ENCODE assay signal across 19 mouse cellular contexts in genomic region chr1:53844122-53844913, GRCm38 (mm10). TPM values are rescaled to one million over a fixed set of nuclear protein-coding genes. Genes with fewer than 3 reads are reported as not detected.
DNase-seq lines count a peak whose midpoint lies in the region; ATAC-seq and TF ChIP-seq lines count a peak whose summit lies in the region.
"Had no signal": no experiment of that assay in that cellular context is flagged by ENCODE, and none has a peak within 500 bp of the region (broad histone marks: within the 10 kb centered on the region; RNA-seq: fewer than 3 reads in every experiment).

No protein-coding gene starts in this region.

- peaks cover 7% of the 10 kb centered on the region; the same call in 1 of the 2 replicates for H3K4me1 ChIP-seq in kidney, embryonic 16.5 days (ENCODE audit: insufficient read depth, low read length)
- peaks cover 2% of the 10 kb centered on the region for H3K4me1 ChIP-seq in bone marrow, adult 2 months (ENCODE audit: control insufficient read depth, insufficient read depth, low read length)
- no peaks in the 10 kb centered on the region for H3K4me1 ChIP-seq in intestine, embryonic 15.5 days (replicated peaks)
- H3K4me1 ChIP-seq in small intestine, adult 2 months (ENCODE audit: control insufficient read depth, insufficient read depth, insufficient read length, low read length) = peaks cover 19% of the 10 kb centered on the region; the same call in 1 of the 2 replicates
- H3K4me1 ChIP-seq: heart, embryonic 13.5 days had no signal

- H3K36me3 ChIP-seq in kidney, embryonic 16.5 days (ENCODE audit: insufficient read depth, low read length) = no peaks in the 10 kb centered on the region
- no peaks in the 10 kb centered on the region for H3K36me3 ChIP-seq in intestine, embryonic 15.5 days
- no peaks in the 10 kb centered on the region for H3K36me3 ChIP-seq in small intestine, adult 2 months (ENCODE audit: control insufficient read depth, insufficient read depth, low read length)
- H3K36me3 ChIP-seq: midbrain, embryonic 10.5 days had no signal

- TF ChIP-seq POLR2A in bone marrow, adult 2 months (IDR thresholded peaks at IDR 0.05; ENCODE audit: borderline replicate concordance, control insufficient read depth, low read depth, low read length) = no peak
- no peak for TF ChIP-seq POLR2A in small intestine, adult 2 months (IDR thresholded peaks at IDR 0.05; ENCODE audit: low read depth, low read length)

- DNase-seq in kidney, adult 18-20 months = no peak
- DNase-seq in left cerebral cortex, adult 8-10 months (ENCODE audit: low spot score in 2 of 2) = no peak
- DNase-seq in heart, postnatal 4 days = no peak
- DNase-seq: cerebellum, adult 2 months; gastrocnemius, postnatal 10 days; heart, adult 11 months; lung, adult 18-20 months; right cerebral cortex, postnatal 25 days; thymus, postnatal 36 days had no signal

- TF ChIP-seq CTCF in bone marrow, adult 2 months (IDR thresholded peaks at IDR 0.05; ENCODE audit: control insufficient read depth, insufficient read depth, low read length) = no peak
- no peak for TF ChIP-seq CTCF in small intestine, adult 2 months (IDR thresholded peaks at IDR 0.05; ENCODE audit: extremely low read depth, insufficient read length, insufficient replicate concordance, low read depth, low read length)

- ATAC-seq in kidney, embryonic 16.5 days (ENCODE audit: low FRiP score, low TSS enrichment) = 0 out of 2 replicates have a peak, but pooled peaks have one; percentile 29
- peak; percentile 53 for ATAC-seq in intestine, embryonic 15.5 days
- ATAC-seq: forebrain, embryonic 14.5 days had no signal

- H3K9ac ChIP-seq in kidney, embryonic 16.5 days (replicated peaks; ENCODE audit: low read length) = no peak overlapping the region
- H3K9ac ChIP-seq in intestine, embryonic 15.5 days = no peak overlapping the region
- H3K9ac ChIP-seq: heart, embryonic 13.5 days had no signal

- H3K4me2 ChIP-seq in kidney, embryonic 16.5 days (replicated peaks; ENCODE audit: low read depth, low read length) = no peak overlapping the region
- H3K4me2 ChIP-seq in intestine, embryonic 15.5 days (replicated peaks) = no peak overlapping the region
- H3K4me2 ChIP-seq: heart, embryonic 13.5 days; liver, embryonic 11.5 days had no signal

- no peaks in the 10 kb centered on the region for H3K9me3 ChIP-seq in kidney, embryonic 16.5 days (ENCODE audit: low read length)
- H3K9me3 ChIP-seq in intestine, embryonic 15.5 days = no peaks in the 10 kb centered on the region
- H3K9me3 ChIP-seq: heart, embryonic 13.5 days; midbrain, embryonic 10.5 days had no signal

- no peak overlapping the region for H3K4me3 ChIP-seq in kidney, embryonic 16.5 days (ENCODE audit: low read length)
- H3K4me3 ChIP-seq in bone marrow, adult 2 months (replicated peaks; ENCODE audit: control insufficient read depth, low read depth, low read length) = no peak overlapping the region
- no peak overlapping the region for H3K4me3 ChIP-seq in intestine, embryonic 15.5 days (replicated peaks)
- H3K4me3 ChIP-seq in small intestine, adult 2 months (ENCODE audit: low read depth, low read length) = no peak overlapping the region
- H3K4me3 ChIP-seq: heart, embryonic 13.5 days; left cerebral cortex, adult 2 months; midbrain, embryonic 10.5 days had no signal

- WGBS in kidney, embryonic 16.5 days = 68% methylated on average over 8 of the region's 8 CpGs
- WGBS in bone marrow, adult 2 months = 91% methylated on average over 8 of the region's 8 CpGs
- 61% methylated on average over 8 of the region's 8 CpGs for WGBS in intestine, embryonic 15.5 days
- WGBS in small intestine, adult 2 months = 31% methylated on average over 8 of the region's 8 CpGs

- H3K27me3 ChIP-seq in kidney, embryonic 16.5 days (ENCODE audit: insufficient read depth, low read length) = no peaks in the 10 kb centered on the region
- H3K27me3 ChIP-seq in intestine, embryonic 15.5 days (replicated peaks) = no peaks in the 10 kb centered on the region
- H3K27me3 ChIP-seq in small intestine, adult 2 months (ENCODE audit: control insufficient read depth, insufficient read depth, low read length) = no peaks in the 10 kb centered on the region
- H3K27me3 ChIP-seq: heart, embryonic 13.5 days had no signal

- peak overlapping the region; percentile 61; the same call in 1 of the 2 replicates for H3K27ac ChIP-seq in kidney, embryonic 16.5 days (ENCODE audit: low read length)
- peak overlapping the region; percentile 88 for H3K27ac ChIP-seq in bone marrow, adult 2 months (ENCODE audit: control insufficient read depth, insufficient read depth, low read depth, low read length, poor library complexity)
- H3K27ac ChIP-seq in intestine, embryonic 15.5 days = 0 out of 2 replicates have a peak overlapping the region, but pooled peaks have one; percentile 32
- H3K27ac ChIP-seq in small intestine, adult 2 months (ENCODE audit: insufficient read depth, low read depth, low read length) = peak overlapping the region; percentile 93
- H3K27ac ChIP-seq: heart, embryonic 13.5 days; left cerebral cortex, adult 2 months; macrophage; midbrain, embryonic 10.5 days had no signal

RNA-seq across cellular contexts. Expression of gene Stk17b, which starts 59.3 kb away (rescaled TPM):
- polyA plus RNA-seq in kidney, embryonic 16.5 days (2015; fragmentation: Nextera tagmentation; extraction: Ambion mirVana) = 15.8 and 20.8 TPM in 2 replicates
- 19.9 and 33.1 TPM in 2 replicates for polyA plus RNA-seq in bone marrow, adult 2 months (2011; ENCODE audit: insufficient read depth, insufficient read length, low replicate concordance, missing spikeins)
- polyA plus RNA-seq in intestine, embryonic 15.5 days (2015; fragmentation: Nextera tagmentation; extraction: Ambion mirVana) = 13.9 and 15.4 TPM in 2 replicates
- 1.3 and 11.0 TPM in 2 replicates for polyA plus RNA-seq in small intestine, adult 2 months (2012; rRNA removed)
- 1 to 10 TPM; 6.3 to 7.3 (median 6.8) TPM for total RNA-seq in left cerebral cortex, adult 8-10 months (2022)
- 10 to 100 TPM; 18.9 to 23.2 TPM for total RNA-seq in heart, postnatal 4 days (2021)

Comparison
In these comparisons a context has a peak if more than half of its experiments do, and no peak if none do; other contexts are left out.
1. H3K27ac ChIP-seq: peak in every context shown above with its lines; median percentile 93 in small intestine, adult 2 months; 88 in bone marrow, adult 2 months; 61 in kidney, embryonic 16.5 days; 32 in intestine, embryonic 15.5 days.